Mouse (Mus musculus) liver, embryonic 14.5 days (tissue): ENCODE data around the gene Gm21973. TPM values are rescaled to one million over a fixed set of nuclear protein-coding genes. Genes with fewer than 3 reads are reported as not detected.

Source experiments
- ATAC-seq: fragments of 200-750 bp; cut with Nextera tagmentation; 2 replicates; pipeline ENCODE4 v1.8.0; 2017; ENCODE audit warnings: moderate number of reproducible peaks, mild to moderate bottlenecking, moderate library complexity; ENCODE audit not compliant: insufficient read depth
- DNase-seq, 3 experiments: peaks; one replicate each; pipeline ENCODE4 v3.0.0-alpha.2; 2012 to 2013; ENCODE audit warnings: low read depth in 3 of 3, low spot score in 3 of 3
- H3K27ac ChIP-seq: fragments of 300-500 bp; sonication (generic); 2 replicates; pipeline ENCODE4 v1.5.1; 2014; ENCODE audit warnings: moderate library complexity, mild to moderate bottlenecking, control low read depth, inconsistent platforms
- H3K27me3 ChIP-seq: fragments of 300-500 bp; sonication (generic); 2 replicates; pipeline ENCODE4 v1.6.1; 2014; ENCODE audit warnings: mild to moderate bottlenecking, low read length, moderate library complexity; ENCODE audit not compliant: control insufficient read depth, insufficient read depth
- H3K36me3 ChIP-seq: fragments of 300-500 bp; sonication (generic); replicated peaks from 2 replicates; pipeline ENCODE4 v1.6.1; 2014; ENCODE audit warnings: low read depth; ENCODE audit not compliant: control insufficient read depth, insufficient read depth
- H3K4me1 ChIP-seq, 2 experiments: fragments of 200-500 bp in 1 of 2; fragments of 300-500 bp in 1 of 2; sonication (generic) in 1 of 2; replicated peaks; 2 replicates each; pipeline ENCODE4 v1.6.1; 2012 to 2014; ENCODE audit warnings: antibody characterized with exemption in 1 of 2, inconsistent platforms in 1 of 2, low read length in 1 of 2; ENCODE audit not compliant: control insufficient read depth in 2 of 2, insufficient read depth in 2 of 2
- H3K4me2 ChIP-seq: fragments of 300-500 bp; sonication (generic); 2 replicates; pipeline ENCODE4 v1.6.1; 2014; ENCODE audit warnings: low read depth, mild to moderate bottlenecking, control low read depth, moderate library complexity
- H3K4me3 ChIP-seq, 2 experiments: fragments of 200-500 bp in 1 of 2; fragments of 300-500 bp in 1 of 2; sonication (generic) in 1 of 2; 2 replicates each; pipeline ENCODE4 v1.5.1; 2012 to 2014; ENCODE audit warnings: low read depth in 2 of 2, low read length in 2 of 2, mild to moderate bottlenecking in 2 of 2, control low read depth in 1 of 2, inconsistent platforms in 1 of 2, moderate library complexity in 1 of 2; ENCODE audit not compliant: insufficient read depth in 1 of 2
- H3K9ac ChIP-seq: fragments of 300-500 bp; sonication (generic); replicated peaks from 2 replicates; pipeline ENCODE4 v1.6.1; 2014; ENCODE audit warnings: mild to moderate bottlenecking, control low read depth, moderate library complexity
- H3K9me3 ChIP-seq: fragments of 300-500 bp; sonication (generic); 2 replicates; pipeline ENCODE4 v1.6.1; 2016; ENCODE audit warnings: low read length, mixed read lengths; ENCODE audit not compliant: control insufficient read depth
- CTCF ChIP-seq: IDR thresholded peaks from 2 replicates; pipeline ENCODE4 v1.5.1; 2016; ENCODE audit warnings: antibody characterized with exemption, low read depth, control low read depth
- EP300 ChIP-seq: IDR thresholded peaks from 2 replicates; pipeline ENCODE4 v1.6.1; 2016; ENCODE audit warnings: antibody characterized with exemption, low read depth
- WGBS: fragments of 180-500 bp; shearing (Covaris S2); extraction: QIAGEN DNeasy Blood & Tissue Kit; methylation state at CpG from one replicate; pipeline ENCODE4 v1.1.7; 2014; ENCODE audit not compliant: insufficient replicate concordance; 5-methylcytosine and 5-hydroxymethylcytosine counted together
- polyA plus RNA-seq, 2 experiments: library from polyadenylated mRNA; depleted of rRNA in 1 of 2; stranded (reverse) in 1 of 2; unstranded in 1 of 2; fragments of >200 nt; fragmentation: Nextera tagmentation in 1 of 2; extraction: Ambion mirVana in 1 of 2; gene quantifications; 2 replicates each; pipeline versions ENCODE4 v1.2.1 to v1.2.3; 2012 to 2014

Gene Gm21973
- polyA plus RNA-seq, 2 experiments: not detected

GRCm38 (mm10) chr15:10358039-10358948, 33.1 kb downstream of the Gm21973 start, which contains the start of gene Agxt2:
TSS of gene Agxt2 (plus strand) at chr15:10358532.
- Histone ChIP-seq H3K9me3 (no peaks in the 10 kb centered on the region), H3K27ac (no peak within 1 kb of the TSS), H3K36me3 (no peaks in the 10 kb centered on the region), H3K4me3 (peak within 1 kb of the TSS in 1 of 2 experiments; percentile 36; a peak in 3 of 4 replicates), H3K4me1 (peaks cover 0 to 2% of the 10 kb centered on the region in 2 experiments; a peak in 1 of 4 replicates), H3K27me3 (no peaks in the 10 kb centered on the region), H3K4me2 (peak within 1 kb of the TSS; percentile 21), H3K9ac (no peak within 1 kb of the TSS)
- ATAC-seq: peak; percentile 50; the same call in 1 of the 2 replicates
- DNase-seq: no peak
- TF ChIP-seq EP300: no peak
- TF ChIP-seq CTCF: no peak
- WGBS: 49% methylated on average over 9 of the region's 9 CpGs

- 59% methylated on average over 2 of the region's 2 CpGs for WGBS
Measured at GRCm38 (mm10) chr15:10366331-10366730, 41.2 kb downstream of the Gm21973 start.

GRCm38 (mm10) chr15:10375404-10375803, 50.2 kb downstream of the Gm21973 start:
- Histone ChIP-seq H3K9me3 (no peaks in the 10 kb centered on the region), H3K4me2 (no peak overlapping the region), H3K4me3 (no peak overlapping the region), H3K4me1 (peaks cover 0 to 7% of the 10 kb centered on the region in 2 experiments; a peak in 1 of 4 replicates), H3K27me3 (no peaks in the 10 kb centered on the region), H3K9ac (no peak overlapping the region), H3K36me3 (no peaks in the 10 kb centered on the region), H3K27ac (no peak overlapping the region; the same call in 1 of the 2 replicates)
- 29% methylated on average over 3 of the region's 3 CpGs for WGBS
- DNase-seq (no peak), ATAC-seq (no peak)
- no peak for TF ChIP-seq CTCF
- no peak for TF ChIP-seq EP300

More at GRCm38 (mm10) chr15:10366331-10366730, 41.2 kb downstream of the Gm21973 start:
- H3K36me3 ChIP-seq: no peaks in the 10 kb centered on the region
- no peaks in the 10 kb centered on the region for H3K9me3 ChIP-seq
- ATAC-seq: no peak
- H3K27me3 ChIP-seq: no peaks in the 10 kb centered on the region
- no peak for DNase-seq
- no peak for TF ChIP-seq EP300
- H3K4me2 ChIP-seq: no peak overlapping the region
- H3K4me1 ChIP-seq: no peaks in the 10 kb centered on the region
- no peak overlapping the region for H3K27ac ChIP-seq
- H3K9ac ChIP-seq: no peak overlapping the region
- no peak overlapping the region for H3K4me3 ChIP-seq

DNA sequence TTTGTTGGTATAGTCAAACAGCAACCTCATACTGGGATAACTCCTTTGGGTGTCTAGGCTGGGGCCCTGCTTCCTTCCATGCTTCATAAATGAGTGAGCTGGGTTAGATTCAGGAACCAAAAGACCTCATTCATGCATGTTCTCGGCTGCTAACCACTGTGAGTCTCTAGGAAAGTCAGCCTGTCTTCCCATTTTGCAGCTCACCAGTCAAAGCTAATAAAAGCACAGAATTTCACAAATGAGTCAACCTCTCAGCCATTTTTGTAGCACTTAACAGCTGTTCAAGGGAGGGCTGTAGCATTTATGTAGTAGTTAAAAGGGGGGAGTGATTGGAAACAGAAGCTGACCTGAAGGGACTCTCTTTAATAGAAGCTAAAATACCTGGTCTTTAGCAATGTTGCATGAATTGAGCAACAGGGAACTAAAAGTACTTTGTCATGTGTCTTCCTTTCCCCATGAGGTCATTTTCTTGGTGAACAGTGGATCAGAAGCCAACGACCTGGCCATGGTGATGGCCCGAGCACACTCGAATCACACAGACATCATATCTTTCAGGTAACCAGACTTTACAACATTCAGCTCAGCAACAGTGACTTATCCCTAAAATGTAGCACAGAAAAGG, 53.3 kb downstream of the Gm21973 start:
- ATAC-seq (no peak), DNase-seq (no peak)
- Histone ChIP-seq H3K9ac (no peak overlapping the region), H3K36me3 (no peaks in the 10 kb centered on the region), H3K4me3 (no peak overlapping the region), H3K9me3 (no peaks in the 10 kb centered on the region), H3K4me2 (no peak overlapping the region), H3K27me3 (no peaks in the 10 kb centered on the region), H3K27ac (no peak overlapping the region), H3K4me1 (peaks cover 0 to 8% of the 10 kb centered on the region in 2 experiments; a peak in 1 of 4 replicates)
- TF ChIP-seq CTCF: no peak
- no peak for TF ChIP-seq EP300
- 45% methylated on average over 4 of the region's 4 CpGs for WGBS
